Mouse (Mus musculus) T-helper 17 cell (primary cell): ENCODE measurements around the gene Rasl11b.

Source experiments
- in situ Hi-C, 2 experiments: fragments of 300-600 bp; cut with MboI, MseI; formaldehyde crosslinking; loops; 1 replicate in 1 of 2; 2 replicates in 1 of 2; pipeline ENCODE4 v1.15.1; 2025; ENCODE audit warnings: high pct_unique_total_duplicates in 2 of 2

Gene Rasl11b

GRCm38 (mm10) chr5:74194841-74195613 lies at the start of gene Rasl11b:
Gene Rasl11b (plus strand): TSS chr5:74195286.
- in situ Hi-C loops = no loop called here

- in situ Hi-C loops = loop anchor here in 1 of 2 experiments (25.0 kb wide), 1 partner anchor 285 kb away; no protein-coding TSS in a partner anchor
Measured at GRCm38 (mm10) chr5:74147631-74148030, 47.5 kb upstream of the Rasl11b start.

- in situ Hi-C loops = loop anchor here in 1 of 2 experiments (25.0 kb wide), 1 partner anchor 288 kb away; no protein-coding TSS in a partner anchor
Measured at GRCm38 (mm10) chr5:74149975-74150374, 45.1 kb upstream of the Rasl11b start.

GRCm38 (mm10) chr5:74151774-74152173 lies 43.3 kb upstream of the Rasl11b start:
- in situ Hi-C loops = no loop called here

GRCm38 (mm10) chr5:74155860-74156351 lies 39.2 kb upstream of the Rasl11b start:
- in situ Hi-C loops = no loop called here

- in situ Hi-C loops = no loop called here
Measured at GRCm38 (mm10) chr5:74158929-74159632, 36.0 kb upstream of the Rasl11b start.

GRCm38 (mm10) chr5:74159906-74160305 lies 35.2 kb upstream of the Rasl11b start:
- in situ Hi-C loops = no loop called here

GRCm38 (mm10) chr5:74160349-74160748 lies 34.7 kb upstream of the Rasl11b start:
- in situ Hi-C loops = no loop called here

- in situ Hi-C loops = no loop called here
Measured at GRCm38 (mm10) chr5:74161297-74161926, 33.7 kb upstream of the Rasl11b start.

- in situ Hi-C loops = no loop called here
Measured at GRCm38 (mm10) chr5:74162013-74162412, 33.1 kb upstream of the Rasl11b start.

GRCm38 (mm10) chr5:74163141-74163540 lies 31.9 kb upstream of the Rasl11b start:
- in situ Hi-C loops = no loop called here

- in situ Hi-C loops = no loop called here
Measured at GRCm38 (mm10) chr5:74164547-74164946, 30.5 kb upstream of the Rasl11b start.

- in situ Hi-C loops = no loop called here
Measured at GRCm38 (mm10) chr5:74166642-74167041, 28.4 kb upstream of the Rasl11b start.

- in situ Hi-C loops = no loop called here
Measured at GRCm38 (mm10) chr5:74168085-74168484, 27.0 kb upstream of the Rasl11b start.

GRCm38 (mm10) chr5:74171768-74172167 lies 23.3 kb upstream of the Rasl11b start:
- in situ Hi-C loops = no loop called here

GRCm38 (mm10) chr5:74172208-74172607 lies 22.9 kb upstream of the Rasl11b start:
- in situ Hi-C loops = no loop called here

- in situ Hi-C loops = no loop called here
Measured at GRCm38 (mm10) chr5:74173162-74173844, 21.8 kb upstream of the Rasl11b start.

GRCm38 (mm10) chr5:74175526-74176270 lies 19.4 kb upstream of the Rasl11b start:
- in situ Hi-C loops = no loop called here

GRCm38 (mm10) chr5:74180216-74180615 lies 14.9 kb upstream of the Rasl11b start:
- in situ Hi-C loops = no loop called here

GRCm38 (mm10) chr5:74183118-74183517 lies 12.0 kb upstream of the Rasl11b start:
- in situ Hi-C loops = no loop called here

GRCm38 (mm10) chr5:74184607-74185006 lies 10.5 kb upstream of the Rasl11b start:
- in situ Hi-C loops = no loop called here
